Mouse (Mus musculus): ENCODE results near the gene Pus7l.

DNA sequence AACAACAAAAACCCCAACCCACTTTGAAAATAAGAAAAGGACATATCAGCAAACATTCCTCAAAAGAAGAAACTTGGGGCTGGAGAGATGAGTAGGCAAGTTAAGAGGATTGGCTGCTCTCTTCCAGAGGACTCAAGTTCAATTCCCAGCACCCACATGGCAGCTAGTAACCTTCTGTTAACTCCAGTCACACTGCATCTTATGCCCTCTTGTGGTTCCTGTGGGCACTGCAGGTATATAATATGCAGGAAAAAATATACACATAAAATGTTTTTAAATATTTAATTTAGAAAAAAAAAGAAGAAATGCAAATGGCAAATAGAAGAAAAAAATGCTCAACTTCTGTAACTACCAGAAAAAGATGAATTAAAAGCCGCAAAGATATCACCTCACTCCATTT is 48.9 kb downstream of the Pus7l start:
- TF ChIP-seq CTCF (IDR thresholded peaks at IDR 0.05; ENCODE audit: low read depth, low read length) (no peak), TAL1 (conservative IDR thresholded peaks at IDR 0.05; ENCODE audit: low read depth, low read length) (no peak), GATA1 (IDR thresholded peaks at IDR 0.05; ENCODE audit: borderline replicate concordance, low read length) (no peak), POLR2AphosphoS5 (IDR thresholded peaks at IDR 0.05; ENCODE audit: insufficient replicate concordance, low read depth, low read length) (no peak), GATA2 (IDR thresholded peaks at IDR 0.05; ENCODE audit: borderline replicate concordance, low read depth, low read length) (no peak)
